Mouse (Mus musculus): Measurements from ENCODE around the gene Xrcc1. TPM values are rescaled to one million over a fixed set of nuclear protein-coding genes. Genes with fewer than 3 reads are reported as not detected.
A peak's percentile ranks its signal among the peaks of the same experiment; 100 is the strongest.

Xrcc1 gene
- total and polyA plus RNA-seq, 2 experiments from 2014 or later = 45.1 to 50.8 TPM

DNA sequence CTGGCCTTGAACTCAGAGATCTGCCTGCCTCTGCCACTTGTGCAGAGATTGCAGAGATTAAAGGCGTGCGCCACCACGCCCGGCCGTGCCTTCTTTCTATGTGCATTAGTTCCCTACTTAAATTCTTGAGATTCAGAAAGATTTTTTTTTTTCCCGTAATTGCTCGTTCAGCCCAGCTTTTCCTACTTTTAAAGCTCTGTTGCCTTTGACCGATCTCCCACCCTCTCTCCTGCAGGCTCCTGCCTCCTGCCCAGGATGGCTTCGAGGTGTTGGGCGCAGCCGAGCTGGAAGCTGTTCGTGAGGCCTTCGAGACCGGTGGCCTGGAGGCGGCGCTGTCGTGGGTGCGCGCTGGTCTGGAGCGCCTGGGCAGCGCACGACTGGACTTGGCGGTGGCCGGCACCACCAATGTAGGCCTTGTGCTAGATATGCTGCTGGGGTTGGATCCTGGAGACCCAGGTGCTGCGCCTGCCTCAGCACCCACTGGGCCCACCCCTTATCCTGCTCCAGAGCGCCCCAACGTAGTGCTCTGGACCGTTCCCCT is 13.0 kb upstream of the Xrcc1 start:
- DNase-seq (ENCODE audit: low spot score) (no peak), ATAC-seq (no peak)
- Histone ChIP-seq H3K27ac (no peak overlapping the region), H3K27me3 (ENCODE audit: insufficient read depth, low read length) (no peaks in the 10 kb centered on the region), H3K4me1 (ENCODE audit: insufficient read depth, low read length) (peaks cover 12% of the 10 kb centered on the region; the same call in 1 of the 2 replicates), H3K9ac (replicated peaks; ENCODE audit: low read length) (no peak overlapping the region), H3K4me2 (ENCODE audit: low read depth, low read length) (no peak overlapping the region), H3K4me3 (ENCODE audit: low read length) (no peak overlapping the region), H3K9me3 (ENCODE audit: low read length) (no peaks in the 10 kb centered on the region), H3K36me3 (ENCODE audit: insufficient read depth, low read length) (peaks cover 17% of the 10 kb centered on the region; the same call in 1 of the 2 replicates)
- 67% methylated on average over 28 of the region's 28 CpGs for WGBS
- no peak; the same call in 1 of the 2 replicates for TF ChIP-seq CTCF (IDR thresholded peaks at IDR 0.05; ENCODE audit: low read depth)

GRCm38 (mm10) chr7:24533806-24534205 is 12.3 kb upstream of the Xrcc1 start:
- Histone ChIP-seq H3K9ac (replicated peaks; ENCODE audit: low read length) (no peak overlapping the region; the same call in 1 of the 2 replicates), H3K9me3 (ENCODE audit: low read length) (no peaks in the 10 kb centered on the region), H3K4me3 (ENCODE audit: low read length) (no peak overlapping the region), H3K36me3 (ENCODE audit: insufficient read depth, low read length) (peaks cover 17% of the 10 kb centered on the region; the same call in 1 of the 2 replicates), H3K4me1 (ENCODE audit: insufficient read depth, low read length) (peaks cover 12% of the 10 kb centered on the region; the same call in 1 of the 2 replicates), H3K27ac (no peak overlapping the region), H3K4me2 (ENCODE audit: low read depth, low read length) (peak overlapping the region; percentile 37), H3K27me3 (ENCODE audit: insufficient read depth, low read length) (no peaks in the 10 kb centered on the region)
- WGBS = 27% methylated on average over 42 of the region's 42 CpGs
- ATAC-seq (no peak), DNase-seq (ENCODE audit: low spot score) (no peak)
- TF ChIP-seq CTCF (IDR thresholded peaks at IDR 0.05; ENCODE audit: low read depth) = no peak

- no peak for ATAC-seq
- no peak for TF ChIP-seq CTCF (IDR thresholded peaks at IDR 0.05; ENCODE audit: low read depth)
- H3K9ac ChIP-seq (replicated peaks; ENCODE audit: low read length) = no peak overlapping the region; the same call in 1 of the 2 replicates
Measured at GRCm38 (mm10) chr7:24534301-24534700, 11.8 kb upstream of the Xrcc1 start.

DNA sequence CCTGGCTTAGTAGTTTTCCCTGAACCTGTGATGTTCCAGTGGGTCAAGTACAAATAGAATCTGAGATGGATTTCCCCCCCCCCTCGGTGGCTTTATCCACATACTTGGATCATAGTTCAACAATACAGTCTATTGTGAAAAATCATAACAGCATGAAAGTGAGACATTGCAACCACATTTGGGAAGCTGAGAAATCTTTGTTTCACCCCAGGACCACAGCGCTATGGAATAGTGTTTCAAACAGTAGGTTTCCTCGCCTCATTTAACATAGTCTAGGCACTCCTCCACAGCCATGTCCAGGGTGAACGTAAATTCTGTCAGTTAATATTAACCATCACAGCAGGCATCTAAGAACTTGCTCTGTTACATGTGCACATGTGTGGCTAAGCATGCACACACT is 9.0 kb upstream of the Xrcc1 start:
- no peaks in the 10 kb centered on the region for H3K9me3 ChIP-seq (ENCODE audit: low read length)
- no peak overlapping the region for H3K27ac ChIP-seq
- no peaks in the 10 kb centered on the region for H3K27me3 ChIP-seq (ENCODE audit: insufficient read depth, low read length)
- no peak overlapping the region for H3K4me3 ChIP-seq (ENCODE audit: low read length)
- H3K9ac ChIP-seq (replicated peaks; ENCODE audit: low read length) = no peak overlapping the region
- DNase-seq (ENCODE audit: low spot score) = no peak
- TF ChIP-seq CTCF (IDR thresholded peaks at IDR 0.05; ENCODE audit: low read depth) = no peak
- no peak for ATAC-seq
- 58% methylated on average over 4 of the region's 4 CpGs for WGBS
- no peak overlapping the region for H3K4me2 ChIP-seq (ENCODE audit: low read depth, low read length)
- peaks cover 6% of the 10 kb centered on the region; the same call in 1 of the 2 replicates for H3K4me1 ChIP-seq (ENCODE audit: insufficient read depth, low read length)
- H3K36me3 ChIP-seq (ENCODE audit: insufficient read depth, low read length) = peaks cover 17% of the 10 kb centered on the region; the same call in 1 of the 2 replicates

More at GRCm38 (mm10) chr7:24534301-24534700, 11.8 kb upstream of the Xrcc1 start:
- Histone ChIP-seq H3K27ac (no peak overlapping the region), H3K4me2 (ENCODE audit: low read depth, low read length) (peak overlapping the region; percentile 37; the same call in 1 of the 2 replicates), H3K27me3 (ENCODE audit: insufficient read depth, low read length) (no peaks in the 10 kb centered on the region), H3K36me3 (ENCODE audit: insufficient read depth, low read length) (peaks cover 17% of the 10 kb centered on the region; the same call in 1 of the 2 replicates), H3K4me1 (ENCODE audit: insufficient read depth, low read length) (peaks cover 11% of the 10 kb centered on the region; the same call in 1 of the 2 replicates), H3K4me3 (ENCODE audit: low read length) (no peak overlapping the region), H3K9me3 (ENCODE audit: low read length) (no peaks in the 10 kb centered on the region)
- WGBS = 40% methylated on average over 19 of the region's 19 CpGs
- no peak for DNase-seq (ENCODE audit: low spot score)

GRCm38 (mm10) chr7:24537591-24537990 is 8.5 kb upstream of the Xrcc1 start:
- H3K4me1 ChIP-seq (ENCODE audit: insufficient read depth, low read length) = peaks cover under 1% of the 10 kb centered on the region; the same call in 1 of the 2 replicates
- H3K27me3 ChIP-seq (ENCODE audit: insufficient read depth, low read length) = no peaks in the 10 kb centered on the region
- H3K36me3 ChIP-seq (ENCODE audit: insufficient read depth, low read length) = peaks cover 17% of the 10 kb centered on the region; the same call in 1 of the 2 replicates
- no peak overlapping the region for H3K9ac ChIP-seq (replicated peaks; ENCODE audit: low read length)
- ATAC-seq = no peak
- no peak overlapping the region for H3K4me2 ChIP-seq (ENCODE audit: low read depth, low read length)
- no peaks in the 10 kb centered on the region for H3K9me3 ChIP-seq (ENCODE audit: low read length)
- 62% methylated on average over 5 of the region's 5 CpGs for WGBS
- H3K4me3 ChIP-seq (ENCODE audit: low read length) = no peak overlapping the region
- TF ChIP-seq CTCF (IDR thresholded peaks at IDR 0.05; ENCODE audit: low read depth) = no peak
- no peak for DNase-seq (ENCODE audit: low spot score)
- H3K27ac ChIP-seq = peak overlapping the region; percentile 32; the same call in 1 of the 2 replicates

DNA sequence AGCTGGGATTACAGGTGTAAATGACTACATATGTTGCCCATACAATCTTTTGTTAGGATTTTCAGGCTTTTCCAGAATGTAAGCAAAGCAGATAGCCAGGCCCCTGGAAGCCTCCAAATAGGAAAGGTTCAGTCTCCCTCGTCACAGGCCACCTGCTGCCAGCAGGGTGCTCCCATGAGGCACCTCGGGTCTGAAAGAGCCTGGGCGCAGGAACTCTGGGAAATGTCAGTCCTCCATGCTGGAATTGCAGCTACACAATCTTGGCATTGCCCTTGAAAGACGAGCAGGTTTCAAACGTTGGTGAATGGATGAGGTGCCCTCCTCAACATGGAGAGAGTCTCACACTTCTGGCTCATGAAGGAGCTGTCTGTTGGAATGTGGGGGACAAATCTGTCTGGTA is 7.9 kb upstream of the Xrcc1 start:
- WGBS = 35% methylated on average over 5 of the region's 5 CpGs
- no peak overlapping the region for H3K4me2 ChIP-seq (ENCODE audit: low read depth, low read length)
- ATAC-seq = no peak
- peak; percentile 32 for DNase-seq (ENCODE audit: low spot score)
- no peak overlapping the region for H3K9ac ChIP-seq (replicated peaks; ENCODE audit: low read length)
- no peaks in the 10 kb centered on the region for H3K4me1 ChIP-seq (ENCODE audit: insufficient read depth, low read length)
- TF ChIP-seq CTCF (IDR thresholded peaks at IDR 0.05; ENCODE audit: low read depth) = no peak; the same call in 1 of the 2 replicates
- no peak overlapping the region for H3K4me3 ChIP-seq (ENCODE audit: low read length)
- H3K27me3 ChIP-seq (ENCODE audit: insufficient read depth, low read length) = no peaks in the 10 kb centered on the region
- peak overlapping the region; percentile 32; the same call in 1 of the 2 replicates for H3K27ac ChIP-seq
- H3K9me3 ChIP-seq (ENCODE audit: low read length) = no peaks in the 10 kb centered on the region
- peaks cover 17% of the 10 kb centered on the region; the same call in 1 of the 2 replicates for H3K36me3 ChIP-seq (ENCODE audit: insufficient read depth, low read length)

DNA sequence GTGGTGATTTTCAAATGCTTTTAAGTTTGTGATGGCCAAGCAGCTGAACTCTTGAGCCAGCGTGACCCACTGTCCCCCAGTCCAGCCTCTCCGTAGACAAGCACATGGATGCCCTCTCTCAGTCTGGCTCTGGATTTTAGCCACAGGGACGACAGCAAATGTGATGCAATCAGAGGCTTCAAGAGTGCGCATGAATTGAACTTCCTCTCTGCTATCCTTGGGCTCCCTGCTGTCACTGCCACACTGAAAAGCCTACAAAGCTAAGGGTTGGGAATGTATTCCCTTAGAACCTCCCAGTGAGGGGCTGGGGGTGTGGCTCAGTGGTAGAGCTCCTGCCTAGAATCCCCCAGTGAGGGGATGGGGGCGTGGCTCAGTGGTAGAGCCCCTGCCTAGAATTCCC is 7.4 kb upstream of the Xrcc1 start:
- ATAC-seq = no peak
- Histone ChIP-seq H3K36me3 (ENCODE audit: insufficient read depth, low read length) (peaks cover 13% of the 10 kb centered on the region; the same call in 1 of the 2 replicates), H3K4me3 (ENCODE audit: low read length) (no peak overlapping the region), H3K4me1 (ENCODE audit: insufficient read depth, low read length) (no peaks in the 10 kb centered on the region), H3K27me3 (ENCODE audit: insufficient read depth, low read length) (no peaks in the 10 kb centered on the region), H3K4me2 (ENCODE audit: low read depth, low read length) (no peak overlapping the region), H3K9ac (replicated peaks; ENCODE audit: low read length) (no peak overlapping the region), H3K27ac (peak overlapping the region; percentile 32; the same call in 1 of the 2 replicates), H3K9me3 (ENCODE audit: low read length) (no peaks in the 10 kb centered on the region)
- no peak for DNase-seq (ENCODE audit: low spot score)
- TF ChIP-seq CTCF (IDR thresholded peaks at IDR 0.05; ENCODE audit: low read depth) = no peak
- 73% methylated on average over 5 of the region's 5 CpGs for WGBS
